Mouse (Mus musculus): ENCODE measurements around the gene Kdm1a.

DNA sequence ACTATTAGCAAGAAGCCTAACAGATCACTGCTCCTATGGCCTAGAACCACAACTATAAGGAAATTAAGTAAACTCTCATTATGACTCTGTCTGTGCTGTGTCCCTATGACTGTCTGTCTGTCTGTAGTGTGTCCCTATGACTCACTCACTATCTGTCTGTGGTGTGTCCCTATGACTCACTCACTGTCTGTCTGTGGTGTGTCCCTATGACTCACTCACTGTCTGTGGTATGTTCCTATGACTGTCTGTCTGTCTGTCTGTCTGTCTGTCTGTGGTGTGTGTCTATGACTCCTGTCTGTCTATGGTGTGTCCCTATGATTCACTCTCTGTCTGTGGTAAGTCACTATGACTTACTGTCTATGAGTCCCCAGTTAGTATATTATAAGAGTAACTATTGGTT, 32.5 kb downstream of the Kdm1a start:
- TF ChIP-seq POLR2A (IDR thresholded peaks at IDR 0.05; ENCODE audit: borderline replicate concordance, extremely low read depth, insufficient read depth, insufficient read length, poor library complexity, severe bottlenecking), result no peak
- no peak for TF ChIP-seq CTCF (IDR thresholded peaks at IDR 0.05; ENCODE audit: borderline replicate concordance, extremely low read depth, insufficient read depth, insufficient read length)
